Mouse (Mus musculus) hindbrain, embryonic 15.5 days (tissue): Measurements from ENCODE around the gene Slc6a21. TPM values are rescaled to one million over a fixed set of nuclear protein-coding genes. Genes with fewer than 3 reads are reported as not detected.

Experiments
- ATAC-seq: fragments of 200-750 bp; cut with Nextera tagmentation; 2 replicates; pipeline ENCODE4 v1.8.0; 2017; ENCODE audit warnings: low read depth, moderate number of reproducible peaks, moderate TSS enrichment; ENCODE audit not compliant: low FRiP score
- H3K27ac ChIP-seq: fragments of 300-500 bp; sonication (generic); replicated peaks from 2 replicates; pipeline ENCODE4 v1.5.1; 2015; ENCODE audit warnings: mild to moderate bottlenecking, inconsistent platforms
- H3K27me3 ChIP-seq: fragments of 300-500 bp; sonication (generic); 2 replicates; pipeline ENCODE4 v1.6.1; 2015; ENCODE audit warnings: control low read depth, inconsistent platforms
- H3K36me3 ChIP-seq: fragments of 300-500 bp; sonication (generic); 2 replicates; pipeline ENCODE4 v1.6.1; 2015; ENCODE audit warnings: control low read depth, inconsistent platforms
- H3K4me1 ChIP-seq: fragments of 300-500 bp; sonication (generic); replicated peaks from 2 replicates; pipeline ENCODE4 v1.6.1; 2015; ENCODE audit warnings: control low read depth, inconsistent platforms
- H3K4me2 ChIP-seq: fragments of 300-500 bp; sonication (generic); 2 replicates; pipeline ENCODE4 v1.6.1; 2015; ENCODE audit warnings: moderate library complexity, mild to moderate bottlenecking, inconsistent platforms
- H3K4me3 ChIP-seq: fragments of 300-500 bp; sonication (generic); 2 replicates; pipeline ENCODE4 v1.5.1; 2015; ENCODE audit warnings: mild to moderate bottlenecking, inconsistent platforms
- H3K9ac ChIP-seq: fragments of 300-500 bp; sonication (generic); 2 replicates; pipeline ENCODE4 v1.6.1; 2015; ENCODE audit warnings: inconsistent platforms
- H3K9me3 ChIP-seq: fragments of 300-500 bp; sonication (generic); 2 replicates; pipeline ENCODE4 v1.6.1; 2016; ENCODE audit warnings: control low read depth, inconsistent platforms
- WGBS: fragments of 180-500 bp; shearing (Covaris S2); methylation state at CpG from one replicate; pipeline ENCODE4 v1.1.7; 2015; 5-methylcytosine and 5-hydroxymethylcytosine counted together
- polyA plus RNA-seq: library from polyadenylated mRNA; unstranded; fragments of >200 nt; fragmentation: Nextera tagmentation; extraction: Ambion mirVana; gene quantifications from 2 replicates; pipeline ENCODE4 v1.2.1, GENCODE M21; 2015

The Slc6a21 gene
- polyA plus RNA-seq, 1 experiment from 2014 or later, result not detected

DNA sequence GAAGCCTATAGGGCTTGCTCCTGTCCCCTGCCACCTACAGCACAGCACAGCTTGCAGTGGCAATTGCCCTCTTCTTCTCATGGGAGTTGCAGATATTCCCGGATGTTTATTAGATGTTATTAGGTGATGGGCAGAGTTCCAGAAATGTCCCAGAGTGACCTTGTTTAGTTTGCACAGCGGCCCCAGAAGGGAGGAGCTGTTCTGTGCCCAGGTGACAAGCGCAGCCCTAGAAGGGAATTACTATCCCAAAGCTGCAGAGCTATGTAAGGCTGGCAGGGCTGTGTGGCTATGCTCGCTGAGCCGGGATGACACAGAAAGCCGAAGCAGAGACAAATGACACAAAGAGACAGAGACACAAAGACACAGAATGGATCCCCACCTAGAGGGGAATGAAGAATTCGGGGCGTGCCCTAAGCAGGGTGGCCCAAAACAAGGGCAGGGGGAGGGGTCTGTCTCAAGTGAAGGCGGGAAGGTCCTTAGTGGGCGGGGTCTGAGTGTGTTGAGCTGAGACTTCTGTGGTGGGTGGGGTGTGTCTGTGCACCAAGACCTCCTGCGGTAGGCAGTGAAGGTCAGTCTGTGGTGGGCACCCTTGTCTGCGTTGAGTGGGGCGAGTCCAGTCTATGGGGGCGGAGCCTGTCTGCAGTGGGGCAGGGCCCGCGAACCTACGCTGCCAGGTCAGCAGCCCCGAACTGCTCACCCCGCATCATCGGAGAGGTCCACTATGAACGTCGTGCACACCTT lies 55.5 kb downstream of the Slc6a21 start:
- H3K27ac ChIP-seq, result peak overlapping the region; percentile 59
- 2% methylated on average over 22 of the region's 22 CpGs for WGBS
- H3K9ac ChIP-seq, result peak overlapping the region; percentile 58
- H3K4me1 ChIP-seq, result peaks cover 17% of the 10 kb centered on the region
- peak overlapping the region; percentile 63 for H3K4me3 ChIP-seq
- H3K36me3 ChIP-seq, result no peaks in the 10 kb centered on the region
- peak overlapping the region; percentile 96 for H3K4me2 ChIP-seq
- H3K9me3 ChIP-seq, result no peaks in the 10 kb centered on the region
- peak; percentile 69 for ATAC-seq
- H3K27me3 ChIP-seq, result 0 out of 2 replicates have a peak, but pooled peaks cover 4% of the 10 kb centered on the region

DNA sequence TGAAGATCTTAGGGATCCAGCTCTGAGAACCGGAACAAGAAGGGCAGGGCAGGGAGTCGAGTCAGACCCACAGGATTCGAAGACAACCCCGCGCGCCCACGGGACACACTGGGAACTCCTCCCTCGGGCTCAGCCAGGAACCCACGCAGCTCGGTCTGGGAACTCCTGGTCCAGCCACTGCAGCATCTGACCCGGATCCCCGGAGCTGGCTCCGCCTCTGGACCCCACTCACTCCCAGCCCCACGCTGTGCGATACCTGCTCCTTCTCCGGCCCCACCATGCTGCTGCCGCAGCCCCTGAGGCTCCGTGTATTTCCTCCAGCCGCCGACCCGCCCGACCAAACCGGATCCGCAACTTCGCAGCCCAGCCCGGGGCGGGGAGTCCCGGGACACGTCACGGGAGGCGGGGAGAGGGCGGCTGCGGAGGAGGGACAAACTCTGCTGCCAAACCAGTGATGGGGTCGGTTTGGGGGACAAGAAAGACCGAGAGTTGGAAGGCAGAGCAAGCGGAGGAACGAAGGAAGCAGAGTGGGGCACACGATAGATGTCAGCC lies 56.2 kb downstream of the Slc6a21 start, which contains the start of gene Trpm4:
TSS of gene Trpm4 (minus strand) at position 350 of the 552 bp plus-strand sequence.
- H3K27ac ChIP-seq, result peak within 1 kb of the TSS; percentile 59
- ATAC-seq, result peak; percentile 66
- WGBS, result under 1% methylated on average over 38 of the region's 38 CpGs

DNA sequence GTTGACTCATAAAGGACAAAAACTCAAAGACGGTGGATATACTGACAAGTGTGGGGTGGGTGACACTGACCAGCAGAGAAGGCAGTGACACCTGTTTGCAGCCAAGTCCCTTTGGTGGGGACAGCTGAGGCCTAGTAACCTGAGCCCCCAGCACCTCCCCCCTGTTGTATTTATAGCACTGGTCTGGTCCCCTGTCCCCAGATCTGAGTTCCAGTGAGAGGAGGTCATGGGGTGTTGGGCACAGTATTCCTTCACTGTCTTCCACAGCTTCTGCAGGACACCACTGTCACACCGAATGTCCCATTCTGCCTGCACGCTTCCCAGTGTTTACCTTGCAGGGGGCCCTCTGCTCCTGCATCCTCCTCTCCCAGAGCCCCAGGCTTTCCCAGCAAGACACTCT lies 57.3 kb downstream of the Slc6a21 start:
- Histone ChIP-seq H3K9ac (no peak overlapping the region), H3K4me2 (no peak overlapping the region), H3K27ac (no peak overlapping the region), H3K27me3 (0 out of 2 replicates have a peak, but pooled peaks cover 4% of the 10 kb centered on the region), H3K9me3 (no peaks in the 10 kb centered on the region), H3K4me3 (no peak overlapping the region), H3K4me1 (peaks cover 31% of the 10 kb centered on the region), H3K36me3 (no peaks in the 10 kb centered on the region)
- 39% methylated on average over 3 of the region's 3 CpGs for WGBS
- ATAC-seq, result no peak

More for the DNA sequence above, 56.2 kb downstream of the Slc6a21 start, which contains the start of gene Trpm4:
- Histone ChIP-seq H3K36me3 (no peaks in the 10 kb centered on the region), H3K9me3 (no peaks in the 10 kb centered on the region), H3K4me3 (peak within 1 kb of the TSS; percentile 63), H3K27me3 (0 out of 2 replicates have a peak, but pooled peaks cover 4% of the 10 kb centered on the region), H3K9ac (peak within 1 kb of the TSS; percentile 58), H3K4me2 (peak within 1 kb of the TSS; percentile 96), H3K4me1 (peaks cover 20% of the 10 kb centered on the region)

DNA sequence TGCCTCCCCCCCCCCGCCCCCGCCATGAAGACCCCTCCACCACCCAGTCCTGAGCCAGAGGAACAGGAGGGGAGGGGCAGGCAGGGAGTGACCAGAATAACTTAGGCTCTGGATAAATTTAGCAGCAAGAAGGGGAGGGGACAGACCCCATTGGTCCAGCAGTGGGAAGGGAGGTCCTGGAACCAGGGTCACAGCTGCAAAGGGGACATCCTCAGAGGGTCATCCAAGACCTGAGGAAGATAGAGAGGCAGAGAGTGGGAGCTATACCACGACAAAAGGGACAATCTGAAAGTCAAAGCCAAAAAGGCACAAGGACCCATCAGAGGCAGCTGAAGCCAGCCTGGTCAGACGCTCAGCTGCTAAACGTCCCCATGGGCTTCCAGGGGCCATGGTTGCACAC lies 57.7 kb downstream of the Slc6a21 start, which contains the start of gene Hrc:
TSS of gene Hrc (plus strand) at position 235 of the 400 bp plus-strand sequence.
- H3K27ac ChIP-seq, result no peak within 1 kb of the TSS
- H3K9me3 ChIP-seq, result no peaks in the 10 kb centered on the region
- H3K4me1 ChIP-seq, result peaks cover 35% of the 10 kb centered on the region
- WGBS, result 33% methylated on average over 5 of the region's 5 CpGs
- peak within 1 kb of the TSS; percentile 63; the same call in 1 of the 2 replicates for H3K4me3 ChIP-seq
- no peaks in the 10 kb centered on the region for H3K36me3 ChIP-seq
- H3K9ac ChIP-seq, result no peak within 1 kb of the TSS
- H3K4me2 ChIP-seq, result peak within 1 kb of the TSS; percentile 96
- 0 out of 2 replicates have a peak, but pooled peaks cover 4% of the 10 kb centered on the region for H3K27me3 ChIP-seq
- ATAC-seq, result no peak

DNA sequence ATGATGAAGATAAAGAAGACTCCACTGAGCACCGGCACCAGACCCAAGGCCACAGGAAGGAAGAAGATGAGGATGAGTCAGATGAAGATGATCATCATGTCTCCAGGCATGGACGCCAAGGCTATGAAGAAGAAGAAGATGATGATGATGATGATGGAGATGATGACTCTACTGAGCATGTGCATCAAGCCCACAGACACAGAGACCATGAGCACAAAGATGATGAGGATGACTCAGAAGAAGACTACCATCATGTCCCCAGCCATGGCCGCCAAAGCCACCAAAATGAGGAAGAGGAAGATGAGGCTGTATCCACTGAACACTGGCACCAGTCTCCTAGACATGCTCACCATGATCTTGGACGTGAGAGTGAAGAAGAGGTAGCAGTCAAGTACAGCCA lies 59.0 kb downstream of the Slc6a21 start:
- Histone ChIP-seq H3K27me3 (0 out of 2 replicates have a peak, but pooled peaks cover 4% of the 10 kb centered on the region), H3K27ac (no peak overlapping the region), H3K4me2 (no peak overlapping the region), H3K9me3 (no peaks in the 10 kb centered on the region), H3K9ac (no peak overlapping the region), H3K36me3 (no peaks in the 10 kb centered on the region), H3K4me1 (peaks cover 40% of the 10 kb centered on the region), H3K4me3 (no peak overlapping the region)
- ATAC-seq, result no peak
- WGBS, result 94% methylated on average over 4 of the region's 4 CpGs

DNA sequence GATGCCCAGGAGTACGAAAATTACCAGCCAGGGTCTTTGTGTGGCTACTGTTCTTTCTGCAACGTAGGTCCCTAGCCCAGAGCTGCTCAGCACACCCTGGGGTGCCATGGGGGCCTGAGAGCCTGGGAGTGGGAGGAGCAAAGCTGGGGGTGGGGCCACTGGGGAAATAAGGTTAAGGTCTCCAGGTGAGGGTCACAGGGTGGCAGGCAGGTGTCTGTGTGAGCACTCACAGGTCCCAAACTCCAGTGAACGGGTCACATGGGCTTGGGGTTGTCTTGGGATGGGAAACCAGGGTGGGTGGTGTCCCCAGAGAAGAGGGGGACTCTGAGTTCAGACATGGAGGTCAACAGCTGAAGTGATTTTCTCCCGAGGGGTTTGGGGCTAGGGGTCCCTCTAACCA lies 60.2 kb downstream of the Slc6a21 start:
- Histone ChIP-seq H3K4me3 (no peak overlapping the region), H3K27me3 (0 out of 2 replicates have a peak, but pooled peaks cover 4% of the 10 kb centered on the region), H3K9ac (no peak overlapping the region), H3K4me2 (no peak overlapping the region), H3K27ac (no peak overlapping the region), H3K9me3 (no peaks in the 10 kb centered on the region), H3K4me1 (peaks cover 36% of the 10 kb centered on the region), H3K36me3 (no peaks in the 10 kb centered on the region)
- no peak for ATAC-seq
- 11% methylated on average over 4 of the region's 4 CpGs for whole genome bisulfite sequencing

DNA sequence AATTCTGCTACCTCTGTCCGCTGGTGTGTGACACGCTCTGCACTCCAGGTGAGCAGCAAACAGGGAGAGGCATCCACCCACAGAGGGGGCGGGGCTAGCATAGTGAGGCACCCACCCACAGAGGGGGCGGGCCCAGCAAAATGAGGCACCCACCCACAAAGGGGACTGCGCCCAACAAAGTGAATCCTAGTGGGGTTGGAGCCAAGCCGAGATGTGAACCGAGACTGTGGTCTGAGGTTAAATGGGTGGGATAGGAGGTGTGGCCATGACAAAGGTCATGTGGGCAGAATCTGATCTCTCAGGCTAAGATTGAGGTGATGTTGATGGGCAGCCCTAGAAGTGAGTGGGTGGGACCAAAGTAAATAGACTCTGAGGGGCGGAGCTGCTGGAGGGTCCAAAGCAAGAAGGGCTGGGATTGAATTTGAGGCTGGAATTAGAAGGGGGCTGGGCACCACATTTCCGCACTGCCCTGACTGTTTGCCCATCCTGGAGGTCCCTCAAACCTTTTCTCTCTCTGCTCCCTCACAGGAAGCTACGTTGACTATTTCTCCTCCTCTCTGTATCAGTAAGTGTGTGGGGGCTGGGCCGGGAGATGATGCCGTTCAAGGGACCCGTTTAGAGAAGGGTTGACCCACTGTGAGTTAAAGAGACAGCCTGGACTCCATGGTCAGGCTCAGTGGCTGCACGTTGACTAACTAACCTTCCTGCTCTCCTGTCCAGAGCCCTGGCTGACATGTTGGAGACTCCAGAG lies 61.0 kb downstream of the Slc6a21 start:
- peak overlapping the region; percentile 75; the same call in 1 of the 2 replicates for H3K4me2 ChIP-seq
- H3K27me3 ChIP-seq, result 0 out of 2 replicates have a peak, but pooled peaks cover 4% of the 10 kb centered on the region
- no peaks in the 10 kb centered on the region for H3K9me3 ChIP-seq
- no peak overlapping the region for H3K9ac ChIP-seq
- WGBS, result 4% methylated on average over 14 of the region's 14 CpGs
- no peaks in the 10 kb centered on the region for H3K36me3 ChIP-seq
- H3K27ac ChIP-seq, result peak overlapping the region; percentile 30; the same call in 1 of the 2 replicates
- no peak overlapping the region for H3K4me3 ChIP-seq
- no peak for ATAC-seq
- H3K4me1 ChIP-seq, result peaks cover 29% of the 10 kb centered on the region

Other genes with a start within 250 kb of the Slc6a21 start
- 14.6 and 15.3 TPM in 2 replicates for gene Prr12, start 224.6 kb upstream of the Slc6a21 start, polyA plus RNA-seq
- 63.9 and 69.8 TPM in 2 replicates for gene Nosip, start 215.1 kb upstream of the Slc6a21 start, polyA plus RNA-seq
- 13.6 and 16.3 TPM in 2 replicates for gene Prrg2, start 214.8 kb upstream of the Slc6a21 start, polyA plus RNA-seq
- gene Rcn3, start 185.3 kb upstream of the Slc6a21 start, polyA plus RNA-seq, result 71.7 and 88.1 TPM in 2 replicates
- gene Fcgrt, start 173.7 kb upstream of the Slc6a21 start, polyA plus RNA-seq, result 33.9 and 36.9 TPM in 2 replicates
- 762 and 841 TPM in 2 replicates for gene Rps11, start 153.1 kb upstream of the Slc6a21 start, polyA plus RNA-seq
- gene Rpl13a, start 148.8 kb upstream of the Slc6a21 start, polyA plus RNA-seq, result 624 and 661 TPM in 2 replicates
- not detected in 2 replicates for gene Gm45713, start 141.3 kb upstream of the Slc6a21 start, polyA plus RNA-seq
- 2.0 and 2.7 TPM in 2 replicates for gene Flt3l, start 141.1 kb upstream of the Slc6a21 start, polyA plus RNA-seq
- gene Pih1d1, start 123.2 kb upstream of the Slc6a21 start, polyA plus RNA-seq, result 92.4 and 98.8 TPM in 2 replicates
- 20.8 and 21.9 TPM in 2 replicates for gene Aldh16a1, start 122.9 kb upstream of the Slc6a21 start, polyA plus RNA-seq
- 0.71 and 1.5 TPM in 2 replicates for gene Slc17a7, start 113.6 kb upstream of the Slc6a21 start, polyA plus RNA-seq
- gene Gfy, start 97.9 kb upstream of the Slc6a21 start, polyA plus RNA-seq, result not detected in 2 replicates
- 0.71 and 3.2 TPM in 2 replicates for gene Pth2, start 96.5 kb upstream of the Slc6a21 start, polyA plus RNA-seq
- 0.57 and 0.77 TPM in 2 replicates for gene Ccdc155, start 72.6 kb upstream of the Slc6a21 start, polyA plus RNA-seq
- gene Dkkl1, start 65.4 kb upstream of the Slc6a21 start, polyA plus RNA-seq, result 10.8 and 11.9 TPM in 2 replicates
- 54.2 and 69.9 TPM in 2 replicates for gene Tead2, start 61.8 kb upstream of the Slc6a21 start, polyA plus RNA-seq
- gene Cd37, start 38.4 kb upstream of the Slc6a21 start, polyA plus RNA-seq, result 1.4 and 1.7 TPM in 2 replicates
- gene Slc6a16, start 36.4 kb upstream of the Slc6a21 start, polyA plus RNA-seq, result 0.62 and 1.3 TPM in 2 replicates
- 11.3 TPM in 2 replicates for gene Trpm4, start 56.3 kb downstream of the Slc6a21 start, polyA plus RNA-seq
- gene Hrc, start 57.8 kb downstream of the Slc6a21 start, polyA plus RNA-seq, result 0.65 and 0.68 TPM in 2 replicates
- 29.9 and 32.1 TPM in 2 replicates for gene Ppfia3, start 89.5 kb downstream of the Slc6a21 start, polyA plus RNA-seq
- gene Lin7b, start 93.1 kb downstream of the Slc6a21 start, polyA plus RNA-seq, result 33.7 and 38.7 TPM in 2 replicates
- gene Snrnp70, start 118.2 kb downstream of the Slc6a21 start, polyA plus RNA-seq, result 179 and 183 TPM in 2 replicates
- gene Kcna7, start 128.1 kb downstream of the Slc6a21 start, polyA plus RNA-seq, result not detected in 2 replicates
- gene Ntf5, start 136.2 kb downstream of the Slc6a21 start, polyA plus RNA-seq, result 0.17 TPM in 1 of 2 replicates, not detected in the other
- gene Lhb, start 143.3 kb downstream of the Slc6a21 start, polyA plus RNA-seq, result 0.92 and 2.0 TPM in 2 replicates
- gene Gys1, start 157.3 kb downstream of the Slc6a21 start, polyA plus RNA-seq, result 23.4 and 25.1 TPM in 2 replicates
- gene Ruvbl2, start 160.6 kb downstream of the Slc6a21 start, polyA plus RNA-seq, result 108 and 110 TPM in 2 replicates
- 5,657 and 5,762 TPM in 2 replicates for gene Ftl1, start 182.4 kb downstream of the Slc6a21 start, polyA plus RNA-seq
- gene Bax, start 189.4 kb downstream of the Slc6a21 start, polyA plus RNA-seq, result 245 and 250 TPM in 2 replicates
- 0.13 and 0.30 TPM in 2 replicates for gene Tulp2, start 204.4 kb downstream of the Slc6a21 start, polyA plus RNA-seq
- not detected in 2 replicates for gene Gm45808, start 209.3 kb downstream of the Slc6a21 start, polyA plus RNA-seq
- 4.5 and 4.6 TPM in 2 replicates for gene Dhdh, start 211.3 kb downstream of the Slc6a21 start, polyA plus RNA-seq
- gene Nucb1, start 232.9 kb downstream of the Slc6a21 start, polyA plus RNA-seq, result 137 TPM in 2 replicates
- gene Ppp1r15a, start 248.8 kb downstream of the Slc6a21 start, polyA plus RNA-seq, result 13.8 and 14.4 TPM in 2 replicates
- gene Plekha4, start 248.8 kb downstream of the Slc6a21 start, polyA plus RNA-seq, result 2.5 and 3.3 TPM in 2 replicates